Mouse (Mus musculus): ENCODE data around the gene Foxn3.

Foxn3 gene

DNA sequence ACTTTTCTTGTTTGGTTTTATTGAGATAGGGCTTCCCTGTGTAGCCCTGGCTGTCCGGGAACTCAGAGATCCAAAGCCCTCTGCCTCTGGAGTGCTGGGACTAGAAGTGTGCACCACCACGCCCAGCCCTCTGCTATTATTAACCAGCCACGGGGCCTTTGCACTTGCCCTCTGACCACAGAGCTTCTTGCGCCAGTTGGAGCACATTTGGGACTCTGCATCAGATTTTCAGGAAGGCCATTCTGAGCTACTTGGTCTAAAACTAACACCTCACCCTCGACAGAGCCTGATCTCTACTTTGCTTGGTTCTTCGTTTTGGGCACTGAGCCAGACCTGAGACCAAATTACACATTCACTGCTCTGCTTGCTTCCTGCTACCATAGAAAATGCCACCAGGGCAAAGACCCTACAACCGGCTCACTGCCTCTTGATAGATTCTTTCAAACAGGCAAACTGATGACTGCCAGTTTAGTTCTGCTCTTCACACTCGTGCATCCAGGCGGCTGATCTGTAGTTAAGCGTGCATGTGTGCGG, 301.2 kb downstream of the Foxn3 start:
- DNase-seq (ENCODE audit: low spot score in 2 of 2): no peak

DNA sequence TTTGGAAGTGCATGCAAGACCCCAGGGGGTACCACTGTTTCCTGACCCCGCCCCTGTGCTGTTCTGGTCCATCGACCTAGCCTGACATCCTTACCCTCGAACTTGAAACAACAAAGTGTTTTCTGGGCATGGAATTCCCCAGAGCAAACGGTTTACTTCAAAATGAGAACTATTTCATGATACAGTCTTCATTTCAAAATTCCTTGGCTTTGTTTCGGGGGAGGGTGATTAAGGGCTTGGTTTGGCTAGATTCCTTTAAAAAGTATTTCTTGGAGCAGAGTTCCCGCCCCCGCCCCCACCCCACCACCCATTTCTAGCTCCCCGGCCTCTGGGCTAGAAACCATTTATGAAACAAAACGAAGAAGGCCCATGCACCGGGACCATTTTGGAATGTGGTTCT, 303.2 kb downstream of the Foxn3 start:
- no peak for DNase-seq (ENCODE audit: low spot score in 2 of 2)

DNA sequence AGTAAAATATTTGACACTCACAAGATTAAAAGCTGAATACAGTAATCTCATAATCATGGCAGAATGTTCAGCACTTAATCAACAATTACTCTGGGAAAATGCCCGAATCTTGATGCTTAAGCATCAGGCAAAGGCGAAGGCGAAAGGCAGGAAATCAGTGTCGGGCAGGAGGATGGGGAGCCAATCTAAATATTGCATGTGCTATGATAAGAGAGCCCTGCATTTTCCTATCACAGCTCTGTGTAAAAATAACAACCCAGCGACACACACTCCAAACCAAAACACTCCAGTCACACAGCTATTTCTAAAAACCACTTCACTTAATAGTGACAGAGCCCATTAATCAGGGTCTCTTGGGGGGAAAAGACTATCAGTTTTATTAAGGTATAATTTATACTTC, 305.8 kb downstream of the Foxn3 start:
- DNase-seq (ENCODE audit: low spot score in 2 of 2): no peak

DNA sequence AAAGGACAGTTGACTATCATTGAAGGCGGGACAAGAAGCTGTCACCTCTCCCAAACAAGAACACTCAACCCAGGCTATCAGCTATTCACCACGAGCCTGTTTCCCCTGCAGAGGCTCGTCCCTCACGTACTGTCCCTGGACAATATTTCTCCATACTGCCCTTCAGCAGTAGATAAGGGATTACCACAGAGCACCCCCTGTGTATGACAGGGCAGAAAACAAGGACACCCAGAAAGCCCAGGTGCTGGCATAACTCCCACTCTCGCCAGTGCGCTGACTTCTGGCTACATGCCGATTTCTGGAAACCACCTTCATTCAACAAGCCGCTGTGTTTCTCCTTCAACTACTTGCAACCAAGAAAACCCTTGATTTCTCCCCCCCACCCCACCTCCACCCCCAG, 306.4 kb downstream of the Foxn3 start:
- no peak for DNase-seq (ENCODE audit: low spot score in 2 of 2)

DNA sequence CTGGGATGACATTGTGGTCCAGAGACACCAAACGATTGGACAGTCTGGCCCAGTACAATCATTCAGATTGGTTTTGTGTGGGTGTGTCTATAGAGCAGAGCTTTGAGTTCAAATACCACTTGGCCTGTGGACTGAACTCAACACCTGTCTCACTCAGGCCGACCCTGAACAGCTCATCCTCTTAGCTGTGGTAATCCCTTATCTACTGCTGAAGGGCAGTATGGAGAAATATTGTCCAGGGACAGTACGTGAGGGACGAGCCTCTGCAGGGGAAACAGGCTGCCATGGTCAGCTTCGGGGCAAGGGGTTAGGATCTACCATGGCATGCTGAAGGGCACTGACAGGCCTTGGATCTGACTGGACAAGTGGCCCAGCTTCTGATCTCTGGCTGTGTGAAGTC, 306.9 kb downstream of the Foxn3 start:
- no peak for DNase-seq (ENCODE audit: low spot score in 2 of 2)

DNA sequence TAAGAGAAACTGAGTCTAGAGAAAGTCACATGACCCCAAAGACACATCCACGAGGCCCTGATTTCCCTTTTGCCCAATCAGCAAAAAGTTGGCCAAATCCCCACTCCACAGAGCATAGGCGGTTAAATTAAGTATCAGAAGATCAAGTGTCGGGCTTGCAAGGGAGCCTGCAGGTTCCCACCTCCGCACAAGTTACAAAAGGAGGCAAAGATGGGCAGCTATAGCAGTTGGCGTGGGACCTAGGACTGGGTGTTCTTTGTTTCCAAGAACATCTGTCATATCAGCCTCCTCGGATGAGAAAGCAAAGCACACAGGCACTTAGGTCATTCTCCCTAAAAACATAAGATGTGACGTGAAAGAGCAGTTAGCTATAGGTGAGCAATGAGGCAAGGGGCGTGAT, 308.9 kb downstream of the Foxn3 start:
- no peak for DNase-seq (ENCODE audit: low spot score in 2 of 2)

DNA sequence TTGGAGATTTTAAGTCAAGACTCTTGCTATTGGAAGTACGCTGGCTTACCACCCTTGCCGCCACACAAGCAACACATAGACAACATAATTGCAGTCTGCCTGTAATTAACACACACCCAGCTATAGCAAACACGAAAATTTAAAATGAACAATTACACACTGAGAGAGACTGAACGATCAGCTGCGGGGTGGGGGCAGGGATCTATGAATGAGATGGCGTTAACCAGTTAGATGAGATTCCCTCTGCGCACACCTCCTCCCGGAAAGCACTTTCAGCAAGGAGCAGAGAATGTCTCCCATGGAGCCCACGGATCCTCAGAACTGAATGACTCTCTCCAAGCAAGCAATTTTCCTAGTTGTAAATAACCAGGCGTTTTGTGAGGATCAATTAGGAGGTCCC, 309.8 kb downstream of the Foxn3 start:
- no peak for DNase-seq (ENCODE audit: low spot score in 2 of 2)

DNA sequence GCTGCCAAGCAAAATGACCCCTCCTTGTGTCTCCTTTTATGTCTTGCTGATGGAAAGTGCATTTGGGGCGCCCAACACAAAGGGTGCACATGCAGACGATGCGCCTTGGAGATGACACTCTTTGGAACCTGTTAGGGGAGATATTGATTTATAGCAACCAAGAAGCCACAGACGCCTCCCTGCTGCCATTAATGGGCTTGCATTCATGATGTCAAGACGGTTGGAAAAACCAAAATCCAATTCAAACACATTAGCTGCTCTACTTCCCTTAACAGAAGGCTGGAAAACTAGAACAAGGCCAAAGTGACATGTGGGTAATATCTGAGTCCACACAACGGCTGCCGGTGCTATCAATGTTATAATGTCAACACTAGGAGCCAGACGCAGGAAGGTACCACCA, 314.8 kb downstream of the Foxn3 start:
- DNase-seq (ENCODE audit: low spot score in 2 of 2): no peak

DNA sequence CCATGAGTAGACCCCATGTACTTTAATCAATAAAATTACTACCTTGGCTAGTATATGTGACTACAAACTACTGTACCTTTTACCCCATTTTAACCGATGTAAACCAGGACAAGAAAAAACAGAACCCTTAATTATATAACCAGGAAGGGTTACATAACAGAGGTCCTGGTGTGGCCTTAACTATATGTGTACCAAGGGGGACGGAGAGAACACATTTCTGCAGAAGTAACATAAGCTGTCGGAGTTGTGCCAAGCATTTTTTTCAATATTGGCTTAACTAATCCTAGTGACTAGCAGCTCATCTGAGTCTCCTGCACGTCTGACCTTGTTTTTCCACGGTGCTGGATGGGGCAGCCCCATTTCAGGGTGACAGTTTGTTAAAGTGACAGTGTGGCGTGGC, 315.4 kb downstream of the Foxn3 start:
- no peak for DNase-seq (ENCODE audit: low spot score in 2 of 2)

DNA sequence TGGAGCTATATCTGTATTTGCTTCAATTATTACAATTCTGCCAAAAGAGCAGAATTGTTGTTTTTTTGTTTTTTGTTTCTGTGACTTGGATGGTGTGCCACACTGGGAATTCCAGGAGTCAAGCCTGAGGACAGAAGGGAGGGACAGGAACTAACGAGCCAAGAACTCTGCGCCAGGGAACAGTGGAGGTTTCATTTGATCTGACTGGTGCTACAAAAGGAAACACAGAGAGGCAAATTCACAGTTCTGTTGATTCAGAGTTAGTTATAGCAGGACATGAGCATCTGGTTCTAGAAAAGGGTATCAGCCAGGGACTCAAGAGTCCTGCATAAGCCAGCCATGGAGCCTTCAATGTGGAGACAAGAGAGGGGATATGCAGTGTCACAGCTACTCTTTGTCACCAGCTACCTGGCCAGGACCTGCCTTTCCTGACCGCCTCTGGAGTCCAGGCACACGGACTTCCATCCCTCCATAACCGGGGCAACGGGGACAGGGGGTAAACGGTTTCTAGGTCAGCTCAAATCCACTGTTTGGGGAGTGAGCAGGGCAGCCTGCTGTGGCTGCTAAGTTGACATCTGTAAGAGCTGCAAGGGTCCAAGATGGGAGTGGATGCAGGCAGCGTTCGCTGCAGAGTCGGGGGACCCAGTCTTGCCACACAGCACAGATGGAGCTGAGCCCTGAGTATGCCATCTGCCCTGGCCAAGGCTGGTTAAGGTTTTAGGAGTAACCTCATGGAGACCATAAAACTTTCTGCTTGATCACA, 316.2 kb downstream of the Foxn3 start:
- DNase-seq (ENCODE audit: low spot score in 2 of 2): no peak

DNA sequence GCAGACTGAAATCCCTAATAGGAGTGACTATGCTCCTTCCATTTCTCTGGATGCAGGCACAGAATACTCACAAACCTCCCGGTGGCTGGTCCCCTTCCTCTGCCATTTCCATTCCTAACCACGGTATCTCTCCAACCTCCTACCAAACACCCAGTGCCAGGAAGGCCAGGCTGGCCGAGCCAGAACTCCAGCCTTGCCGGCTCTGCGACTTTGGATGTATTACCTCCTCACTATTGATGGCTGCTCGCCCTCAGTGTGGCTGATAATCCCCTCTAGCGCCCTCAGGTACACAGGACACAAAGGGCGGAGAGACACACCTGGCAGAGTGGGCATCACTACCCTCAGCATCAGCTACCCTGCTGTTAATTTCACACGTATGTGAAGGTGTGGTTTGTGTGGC, 318.7 kb downstream of the Foxn3 start:
- no peak for DNase-seq (ENCODE audit: low spot score in 2 of 2)

DNA sequence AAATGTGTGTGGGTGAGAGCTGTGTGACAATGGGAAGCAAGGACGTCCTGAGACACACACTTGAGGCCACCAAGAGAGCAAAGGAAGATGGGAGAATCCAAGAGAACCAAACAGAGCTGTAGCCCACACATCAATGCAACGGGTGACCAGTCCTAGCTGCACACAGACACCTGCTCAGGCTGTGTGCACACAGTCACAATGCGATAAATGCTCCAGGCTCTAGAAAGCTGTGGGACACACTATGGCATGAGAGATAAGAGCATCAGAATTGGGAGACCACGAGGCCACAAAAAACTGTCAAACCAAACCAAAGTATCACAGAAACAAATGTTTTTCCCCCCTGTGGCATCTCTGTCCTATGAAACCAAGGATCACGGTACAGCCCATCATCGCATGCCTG, 319.1 kb downstream of the Foxn3 start:
- DNase-seq (ENCODE audit: low spot score in 2 of 2): no peak

DNA sequence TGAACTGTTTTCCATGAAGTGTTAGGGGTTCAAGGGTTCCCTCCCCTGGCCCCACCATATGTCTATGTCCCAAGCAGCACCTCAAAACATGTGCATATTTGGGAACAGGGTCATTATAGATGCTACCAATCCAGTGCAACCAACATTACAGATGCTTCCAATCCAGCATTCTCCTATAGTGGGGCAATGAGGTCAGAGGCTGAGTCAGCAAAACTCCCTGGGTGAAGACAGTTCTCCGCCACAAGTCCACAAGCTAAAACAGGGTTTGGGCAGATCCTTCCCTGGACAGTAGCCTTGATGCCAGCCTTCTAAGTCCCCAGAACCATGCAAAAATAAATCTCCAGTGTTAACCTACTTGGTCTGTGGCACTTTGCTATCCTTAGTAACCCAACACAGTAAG, 320.1 kb downstream of the Foxn3 start:
- DNase-seq (ENCODE audit: low spot score in 2 of 2): no peak

DNA sequence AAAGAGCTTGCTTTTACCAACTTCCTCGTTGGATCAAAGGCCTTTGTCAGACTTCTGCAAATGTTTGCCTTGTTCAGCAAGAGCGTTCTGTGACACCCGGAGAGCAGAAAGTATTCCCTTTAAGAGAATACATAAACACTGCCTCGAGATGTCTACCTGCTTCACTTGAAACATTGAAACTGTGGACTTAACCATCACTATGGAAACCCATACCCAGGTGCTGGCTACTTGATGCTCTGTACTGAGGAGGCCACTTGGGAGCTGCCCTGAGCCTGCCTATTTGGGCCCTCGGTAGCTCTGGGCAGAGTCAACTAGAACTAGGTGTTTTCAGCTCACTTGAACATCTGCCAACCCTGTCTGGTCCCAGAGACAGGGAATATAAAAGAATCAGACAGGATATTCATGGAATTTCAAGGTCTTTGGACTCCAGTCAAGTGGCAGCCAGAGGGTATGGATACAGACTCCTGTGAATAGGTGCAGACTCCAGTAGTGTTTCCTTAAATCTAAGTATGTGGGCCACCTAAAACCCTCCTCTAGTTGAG, 323.1 kb downstream of the Foxn3 start:
- no peak for DNase-seq (ENCODE audit: low spot score in 2 of 2)

DNA sequence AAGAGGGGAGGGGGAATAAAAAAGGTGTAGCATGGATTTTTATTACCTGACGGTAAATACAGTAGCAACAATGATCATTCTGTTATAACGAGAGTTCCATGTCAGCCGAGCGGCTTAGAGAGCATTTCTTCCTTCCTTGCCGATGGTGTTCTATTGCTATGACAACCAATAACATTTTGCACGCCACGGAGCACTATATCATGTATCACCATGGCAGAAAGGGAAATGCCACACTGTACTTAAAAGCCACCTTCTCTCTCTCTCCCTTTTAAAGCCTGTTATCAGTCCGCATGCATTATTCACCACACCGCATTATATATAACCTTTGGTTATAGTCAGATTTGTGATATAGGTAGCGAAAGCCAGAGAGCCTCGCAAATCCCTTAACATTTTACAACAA, 323.6 kb downstream of the Foxn3 start:
- DNase-seq (ENCODE audit: low spot score in 2 of 2): no peak

DNA sequence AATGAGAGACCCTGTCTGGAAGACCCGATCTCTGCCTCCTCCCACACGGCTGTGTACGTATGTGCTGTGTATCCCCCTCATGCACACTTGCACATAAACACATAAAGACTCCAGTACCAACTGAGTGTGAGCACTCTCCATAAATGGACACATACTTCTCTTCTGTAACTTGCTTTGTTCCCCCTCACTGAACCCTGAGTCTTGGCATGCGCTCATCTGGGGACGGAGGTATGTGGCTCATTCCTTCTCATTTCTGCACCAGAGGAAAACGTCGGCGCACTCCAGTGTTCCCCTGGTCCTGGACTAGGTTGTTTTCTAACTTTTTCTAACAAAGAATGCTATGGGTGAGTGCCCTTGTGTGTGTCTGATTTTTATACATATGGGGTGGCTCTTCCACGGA, 325.9 kb downstream of the Foxn3 start:
- no peak for DNase-seq (ENCODE audit: low spot score in 2 of 2)

DNA sequence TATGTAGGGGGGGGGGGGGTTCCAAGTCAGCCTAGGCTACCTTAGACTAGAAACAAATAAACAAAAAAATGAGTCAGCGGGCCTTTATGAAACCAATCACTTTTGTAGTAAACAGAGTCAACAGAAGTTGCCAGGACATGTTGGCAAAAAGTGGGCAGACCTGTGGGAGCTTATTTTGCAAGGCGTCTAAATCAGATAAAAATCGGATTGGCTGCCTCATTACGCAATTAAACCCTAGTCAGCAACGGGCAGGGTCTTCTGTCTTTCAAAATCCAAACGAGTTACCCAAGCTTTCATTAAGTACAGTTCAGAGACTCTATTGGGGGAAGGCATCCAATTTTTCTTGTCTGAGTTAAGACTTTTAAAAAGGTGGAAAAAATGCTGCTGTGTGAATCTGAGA, 329.0 kb downstream of the Foxn3 start:
- no peak for DNase-seq (ENCODE audit: low spot score in 2 of 2)

DNA sequence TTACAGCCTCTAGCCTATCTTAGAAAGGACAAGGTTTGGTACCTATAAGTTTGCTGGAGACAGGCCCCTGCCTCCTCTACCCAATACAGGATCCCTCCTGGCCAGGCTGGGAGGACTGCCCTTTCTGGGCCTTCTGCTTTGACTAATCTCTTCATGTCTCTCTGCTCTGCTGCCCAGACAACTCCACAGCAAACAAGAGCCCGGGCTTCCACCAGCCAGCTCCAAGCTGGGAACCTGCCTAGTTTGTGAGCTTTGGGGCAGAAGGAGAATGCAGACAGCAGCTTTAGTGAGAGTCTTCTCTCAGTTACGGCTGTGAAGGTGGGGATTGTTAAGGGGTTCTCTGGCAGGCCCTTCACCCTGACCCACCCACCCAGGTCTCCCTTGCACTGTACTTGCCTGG, 330.0 kb downstream of the Foxn3 start:
- DNase-seq (ENCODE audit: low spot score in 2 of 2): no peak

DNA sequence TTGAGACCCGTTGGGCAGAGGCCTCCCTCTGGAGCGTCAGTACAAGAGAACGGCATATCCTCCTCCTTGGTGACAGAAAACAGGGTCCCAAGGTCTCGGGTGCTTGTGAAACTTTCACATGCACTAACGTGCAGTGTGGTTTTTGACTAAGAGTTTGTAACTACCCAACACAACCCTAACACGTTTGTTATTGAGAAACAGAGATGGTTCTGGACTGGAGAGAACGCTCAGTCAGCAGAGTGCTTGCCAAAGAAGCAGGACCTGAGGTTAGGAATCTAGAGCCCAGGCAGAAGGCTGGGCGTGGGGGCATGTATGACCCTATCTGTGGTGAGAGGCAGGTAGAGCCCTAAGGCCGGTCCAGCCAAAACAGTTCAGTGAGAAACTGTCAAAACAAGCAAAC, 330.9 kb downstream of the Foxn3 start:
- no peak for DNase-seq (ENCODE audit: low spot score in 2 of 2)

DNA sequence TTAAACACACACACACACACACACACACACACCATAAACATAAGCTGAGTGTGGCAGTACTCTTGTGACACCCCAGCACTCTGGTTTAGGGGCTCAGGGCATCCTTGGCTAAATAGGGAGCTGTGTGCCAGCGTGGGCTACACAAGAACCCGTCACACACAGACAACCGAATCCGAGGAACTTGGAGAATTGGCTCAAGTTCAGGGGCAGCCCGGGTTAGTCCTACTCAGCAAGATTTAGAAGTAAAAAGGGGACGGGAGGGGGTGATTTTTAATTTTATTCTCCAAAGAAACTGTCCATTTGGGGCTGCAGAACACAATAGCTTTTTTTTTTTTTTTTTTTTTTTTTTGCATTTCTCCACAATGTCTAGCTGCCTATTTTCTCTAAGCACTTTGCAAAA, 332.1 kb downstream of the Foxn3 start:
- no peak for DNase-seq (ENCODE audit: low spot score in 2 of 2)

DNA sequence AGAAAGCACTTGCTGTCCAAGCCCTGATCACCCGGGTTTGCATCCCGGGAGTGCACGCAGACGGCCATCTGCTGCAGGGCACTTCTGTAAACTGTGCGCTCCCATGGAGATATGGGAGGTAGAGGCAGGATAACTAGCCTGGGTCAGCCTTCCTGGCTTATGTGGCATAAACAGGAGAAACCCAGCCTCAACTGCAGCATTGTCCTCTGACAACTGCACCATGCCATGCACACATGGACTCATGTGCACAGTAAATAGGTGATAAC, 332.7 kb downstream of the Foxn3 start:
- DNase-seq (ENCODE audit: low spot score in 2 of 2): no peak

DNA sequence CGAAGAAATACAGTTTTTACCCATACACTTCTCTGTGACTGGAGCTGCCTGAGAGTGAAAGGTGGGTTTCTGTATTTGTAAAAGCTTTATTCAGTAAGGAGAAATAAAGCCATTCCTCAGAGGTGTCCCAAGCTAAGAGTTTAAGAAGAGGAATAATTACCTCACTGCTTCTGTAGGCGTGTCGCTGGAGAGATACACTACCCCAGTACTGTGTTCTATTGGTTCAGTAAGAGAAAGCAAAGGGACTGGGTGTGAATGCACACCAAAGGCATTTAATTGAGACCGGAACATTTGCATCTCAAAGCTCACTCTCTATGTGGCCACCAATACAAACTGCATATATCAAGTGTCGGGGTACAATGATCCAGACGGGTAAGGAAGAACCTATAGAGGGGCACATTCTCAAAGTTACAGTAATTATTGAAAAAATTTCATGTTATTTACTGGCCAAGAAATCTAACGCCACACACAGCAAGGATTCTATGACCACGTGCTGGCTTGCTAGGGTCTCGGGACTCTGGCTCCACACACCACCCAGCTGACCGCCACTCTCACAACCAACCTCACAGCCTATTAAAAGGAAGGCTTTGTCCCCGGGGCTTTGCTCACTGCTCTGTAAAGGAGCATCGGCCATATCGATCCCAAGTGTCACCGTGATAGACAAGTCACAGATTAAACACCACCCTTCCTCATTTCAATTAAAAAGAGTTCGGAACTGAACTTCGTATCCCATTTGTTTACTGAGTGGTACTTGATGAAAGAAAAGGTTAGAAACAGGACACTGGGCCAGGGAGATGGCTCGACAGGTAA, 333.2 kb downstream of the Foxn3 start:
- DNase-seq (ENCODE audit: low spot score in 2 of 2): no peak

DNA sequence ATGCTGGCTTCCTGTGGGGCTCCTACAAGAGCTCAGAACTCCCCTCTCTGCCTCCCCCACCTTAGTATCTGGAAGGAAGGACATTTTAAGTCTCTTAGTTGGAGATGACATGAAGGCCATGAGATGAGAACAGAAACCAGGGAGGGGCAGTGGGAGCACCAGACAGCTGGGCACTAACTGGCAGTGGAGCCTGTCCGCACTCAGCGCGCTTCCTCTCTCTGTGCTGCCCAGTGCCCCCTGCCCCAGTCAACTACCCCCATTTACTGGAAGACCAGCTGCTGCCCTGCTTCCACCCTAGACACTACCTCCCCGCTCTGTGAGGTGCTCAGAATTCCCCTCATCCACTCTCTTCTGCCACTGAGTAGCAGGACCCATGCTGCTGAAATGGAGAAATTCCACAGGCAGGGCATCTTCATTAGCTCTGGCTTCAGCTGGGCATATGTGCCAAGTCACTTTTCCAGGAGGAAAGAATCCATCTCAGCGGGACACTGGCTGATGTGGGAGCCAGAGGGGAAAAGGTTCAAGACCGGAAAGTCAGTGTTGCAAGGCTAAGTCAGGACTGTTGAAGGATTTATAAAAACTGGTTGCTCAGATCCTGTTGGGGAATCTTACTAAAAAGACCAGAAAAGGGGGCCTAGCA, 335.9 kb downstream of the Foxn3 start:
- DNase-seq (ENCODE audit: low spot score in 2 of 2): no peak

All from thymus, postnatal 10 days (tissue).